Mouse (Mus musculus): ENCODE data around the gene Tmem106a.
"Not testable (repeated sequence)": the region's sequence is repeated elsewhere in the genome, so short reads cannot be mapped to it uniquely, and the experiment has no call there.

Gene Tmem106a

GRCm38 (mm10) chr11:101582054-101583035, at the start of gene Tmem106a:
Tmem106a (plus strand) TSS chr11:101582242.
- DNase-seq (ENCODE audit: low read depth, low spot score): peak; percentile 35

GRCm38 (mm10) chr11:101543533-101543932, 38.5 kb upstream of the Tmem106a start:
- no peak for DNase-seq (ENCODE audit: low read depth, low spot score)

GRCm38 (mm10) chr11:101544132-101544531, 37.9 kb upstream of the Tmem106a start:
- no peak for DNase-seq (ENCODE audit: low read depth, low spot score)

- no peak for DNase-seq (ENCODE audit: low read depth, low spot score)
Measured at GRCm38 (mm10) chr11:101548526-101548925, 33.5 kb upstream of the Tmem106a start.

GRCm38 (mm10) chr11:101551751-101552475, 30.1 kb upstream of the Tmem106a start, which contains the start of the genes Brca1 and Nbr1:
Brca1 (minus strand) TSS chr11:101551955.
Nbr1 (plus strand) TSS chr11:101552149.
- DNase-seq (ENCODE audit: low read depth, low spot score): peak; percentile 98

GRCm38 (mm10) chr11:101552476-101553300, 29.4 kb upstream of the Tmem106a start:
- peak; percentile 99 for DNase-seq (ENCODE audit: low read depth, low spot score)

- peak; percentile 2 for DNase-seq (ENCODE audit: low read depth, low spot score)
Measured at GRCm38 (mm10) chr11:101553354-101553930, 28.6 kb upstream of the Tmem106a start.

GRCm38 (mm10) chr11:101556541-101556940, 25.5 kb upstream of the Tmem106a start:
- DNase-seq (ENCODE audit: low read depth, low spot score): no peak

- DNase-seq (ENCODE audit: low read depth, low spot score): no peak
Measured at GRCm38 (mm10) chr11:101556954-101557353, 25.1 kb upstream of the Tmem106a start.

- peak; percentile 66 for DNase-seq (ENCODE audit: low read depth, low spot score)
Measured at GRCm38 (mm10) chr11:101562391-101562790, 19.7 kb upstream of the Tmem106a start.

GRCm38 (mm10) chr11:101568421-101568820, 13.6 kb upstream of the Tmem106a start:
- no peak for DNase-seq (ENCODE audit: low read depth, low spot score)

GRCm38 (mm10) chr11:101576116-101576515, 5.9 kb upstream of the Tmem106a start:
- DNase-seq (ENCODE audit: low read depth, low spot score): no peak

GRCm38 (mm10) chr11:101581081-101581764, 819 bp upstream of the Tmem106a start:
- no peak for DNase-seq (ENCODE audit: low read depth, low spot score)

- DNase-seq (ENCODE audit: low read depth, low spot score): no peak
Measured at GRCm38 (mm10) chr11:101583205-101583604, 1.2 kb downstream of the Tmem106a start.

GRCm38 (mm10) chr11:101585031-101585430, 3.0 kb downstream of the Tmem106a start:
- DNase-seq (ENCODE audit: low read depth, low spot score): not testable (repeated sequence)

- DNase-seq (ENCODE audit: low read depth, low spot score): no peak
Measured at GRCm38 (mm10) chr11:101585805-101586204, 3.8 kb downstream of the Tmem106a start.

GRCm38 (mm10) chr11:101587676-101588075, 5.6 kb downstream of the Tmem106a start:
- no peak for DNase-seq (ENCODE audit: low read depth, low spot score)

GRCm38 (mm10) chr11:101588868-101589267, 6.8 kb downstream of the Tmem106a start:
- DNase-seq (ENCODE audit: low read depth, low spot score): no peak

GRCm38 (mm10) chr11:101589444-101589843, 7.4 kb downstream of the Tmem106a start:
- DNase-seq (ENCODE audit: low read depth, low spot score): peak; percentile 38

GRCm38 (mm10) chr11:101589989-101590624, 8.1 kb downstream of the Tmem106a start:
- DNase-seq (ENCODE audit: low read depth, low spot score): no peak

All from forelimb bud, embryonic 11.5 days (tissue).